Mouse (Mus musculus) hindbrain, embryonic 14.5 days (tissue): ENCODE results near the gene Gmeb2. TPM values are rescaled to one million over a fixed set of nuclear protein-coding genes. Genes with fewer than 3 reads are reported as not detected.
"Not testable (repeated sequence)": the region's sequence is repeated elsewhere in the genome, so short reads cannot be mapped to it uniquely, and the experiment has no call there.

Experiments used
- ATAC-seq: fragments of 200-750 bp; cut with Nextera tagmentation; 2 replicates; pipeline ENCODE4 v1.8.0; 2017; ENCODE audit warnings: moderate number of reproducible peaks, mild to moderate bottlenecking, moderate TSS enrichment, moderate library complexity; ENCODE audit not compliant: low FRiP score
- DNase-seq: peaks from one replicate; pipeline ENCODE4 v3.0.0-alpha.2; 2015; ENCODE audit warnings: low spot score
- H3K27ac ChIP-seq: fragments of 300-500 bp; sonication (generic); 2 replicates; pipeline ENCODE4 v1.5.1; 2014; ENCODE audit warnings: mild to moderate bottlenecking, moderate library complexity
- H3K27me3 ChIP-seq: fragments of 300-500 bp; sonication (generic); 2 replicates; pipeline ENCODE4 v1.6.1; 2014; ENCODE audit warnings: mild to moderate bottlenecking, low read length, mixed read lengths; ENCODE audit not compliant: control insufficient read depth, insufficient read depth
- H3K36me3 ChIP-seq: fragments of 300-500 bp; sonication (generic); replicated peaks from 2 replicates; pipeline ENCODE4 v1.6.1; 2014; ENCODE audit not compliant: control insufficient read depth, insufficient read depth
- H3K4me1 ChIP-seq: fragments of 300-500 bp; sonication (generic); replicated peaks from 2 replicates; pipeline ENCODE4 v1.6.1; 2014; ENCODE audit warnings: antibody characterized with exemption, low read length, mixed read lengths; ENCODE audit not compliant: control insufficient read depth, insufficient read depth
- H3K4me2 ChIP-seq: fragments of 300-500 bp; sonication (generic); replicated peaks from 2 replicates; pipeline ENCODE4 v1.6.1; 2014; ENCODE audit warnings: mild to moderate bottlenecking, moderate library complexity
- H3K4me3 ChIP-seq: fragments of 300-500 bp; sonication (generic); replicated peaks from 2 replicates; pipeline ENCODE4 v1.5.1; 2014; ENCODE audit warnings: mild to moderate bottlenecking, low read length
- H3K9ac ChIP-seq: fragments of 300-500 bp; sonication (generic); 2 replicates; pipeline ENCODE4 v1.6.1; 2014
- H3K9me3 ChIP-seq: fragments of 300-500 bp; sonication (generic); 2 replicates; pipeline ENCODE4 v1.6.1; 2016; ENCODE audit warnings: low read length; ENCODE audit not compliant: control insufficient read depth
- WGBS: fragments of 180-500 bp; shearing (Covaris S2); extraction: QIAGEN DNeasy Blood & Tissue Kit; methylation state at CpG from one replicate; pipeline ENCODE4 v1.1.7; 2014; 5-methylcytosine and 5-hydroxymethylcytosine counted together
- polyA plus RNA-seq: library from polyadenylated mRNA; unstranded; fragments of >200 nt; fragmentation: Nextera tagmentation; extraction: Ambion mirVana; gene quantifications from 2 replicates; pipeline ENCODE4 v1.2.1, GENCODE M21; 2014

Gene Gmeb2
- polyA plus RNA-seq, result 16.7 and 18.0 TPM in 2 replicates

DNA sequence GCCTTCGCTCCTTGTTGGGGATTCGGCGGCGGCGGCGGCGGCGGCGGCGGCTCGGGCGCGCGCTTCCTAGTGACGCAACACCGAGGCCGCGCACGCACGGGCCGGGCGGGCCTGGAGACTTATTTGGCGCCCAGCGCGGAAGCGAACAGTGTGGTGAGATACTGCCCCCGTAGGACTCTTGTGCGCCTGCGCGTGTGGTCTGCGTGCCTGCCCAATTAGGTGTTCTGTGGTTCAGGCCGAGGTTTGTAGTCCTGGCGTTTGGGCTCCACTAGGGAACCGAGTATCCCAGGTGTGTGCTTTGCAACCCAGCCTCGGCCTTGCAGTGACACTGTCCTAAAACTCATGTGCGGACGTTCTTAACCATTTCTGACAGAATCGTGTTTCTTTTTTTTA is at the start of gene Gmeb2:
Gmeb2 (minus strand) TSS at position 78 of the 393 bp plus-strand sequence.
- H3K4me2 ChIP-seq, result peak within 1 kb of the TSS; percentile 80
- not testable (repeated sequence) for H3K36me3 ChIP-seq, H3K27me3 ChIP-seq, H3K9me3 ChIP-seq
- peak within 1 kb of the TSS; percentile 71 for H3K4me3 ChIP-seq
- ATAC-seq, result peak; percentile 96
- H3K27ac ChIP-seq, result peak within 1 kb of the TSS; percentile 98
- H3K9ac ChIP-seq, result peak within 1 kb of the TSS; percentile 97
- DNase-seq, result peak; percentile 96
- WGBS, result under 1% methylated on average over 16 of the region's 38 CpGs
- H3K4me1 ChIP-seq, result peaks cover 20% of the 10 kb centered on the region

DNA sequence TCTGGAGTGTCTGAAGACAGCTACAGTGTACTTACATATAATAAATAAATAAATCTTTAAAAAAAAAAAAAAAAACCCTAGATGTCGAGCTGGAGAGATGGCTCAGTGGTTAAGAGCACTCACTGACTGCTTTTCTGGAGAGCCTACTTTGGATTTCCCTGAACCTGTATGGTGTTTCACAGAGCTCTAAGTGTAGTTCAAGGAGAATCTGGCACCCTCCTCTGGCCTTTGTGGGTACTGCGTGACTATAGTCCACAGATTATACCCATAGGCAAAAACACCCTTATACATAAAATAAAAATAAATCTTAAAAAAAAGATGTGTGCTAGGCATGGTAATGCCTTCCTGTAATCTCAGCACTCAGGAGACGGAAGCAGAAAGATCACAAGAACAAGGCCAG is 46.2 kb upstream of the Gmeb2 start:
- Histone ChIP-seq H3K27me3 (no peaks in the 10 kb centered on the region), H3K4me3 (no peak overlapping the region), H3K4me1 (no peaks in the 10 kb centered on the region), H3K9ac (no peak overlapping the region), H3K9me3 (no peaks in the 10 kb centered on the region), H3K4me2 (no peak overlapping the region), H3K27ac (no peak overlapping the region), H3K36me3 (peaks cover 86% of the 10 kb centered on the region)
- 58% methylated on average over 3 of the region's 3 CpGs for WGBS
- peak; percentile 77 for DNase-seq
- ATAC-seq, result no peak

- DNase-seq, result no peak
- H3K36me3 ChIP-seq, result peaks cover 82% of the 10 kb centered on the region
- H3K27me3 ChIP-seq, result no peaks in the 10 kb centered on the region
- no peak for ATAC-seq
- no peaks in the 10 kb centered on the region for H3K9me3 ChIP-seq
- no peak overlapping the region for H3K4me3 ChIP-seq
- no peak overlapping the region for H3K9ac ChIP-seq
- no peak overlapping the region for H3K27ac ChIP-seq
- no peak overlapping the region for H3K4me2 ChIP-seq
- H3K4me1 ChIP-seq, result no peaks in the 10 kb centered on the region
Measured at GRCm38 (mm10) chr2:181332542-181332941, 44.7 kb upstream of the Gmeb2 start.

- H3K9me3 ChIP-seq, result no peaks in the 10 kb centered on the region
- H3K4me1 ChIP-seq, result no peaks in the 10 kb centered on the region
- no peak overlapping the region for H3K4me3 ChIP-seq
- no peaks in the 10 kb centered on the region for H3K27me3 ChIP-seq
- H3K9ac ChIP-seq, result no peak overlapping the region
- 97% methylated on average over 2 of the region's 2 CpGs for WGBS
- H3K4me2 ChIP-seq, result no peak overlapping the region
- ATAC-seq, result no peak
- H3K36me3 ChIP-seq, result peaks cover 82% of the 10 kb centered on the region
- H3K27ac ChIP-seq, result no peak overlapping the region
- no peak for DNase-seq
Measured at GRCm38 (mm10) chr2:181326098-181326497, 38.3 kb upstream of the Gmeb2 start.

- Histone ChIP-seq H3K27ac (no peak overlapping the region), H3K4me1 (peaks cover 9% of the 10 kb centered on the region), H3K4me2 (no peak overlapping the region), H3K36me3 (peaks cover 50% of the 10 kb centered on the region), H3K9ac (no peak overlapping the region), H3K27me3 (no peaks in the 10 kb centered on the region), H3K9me3 (no peaks in the 10 kb centered on the region), H3K4me3 (no peak overlapping the region)
- 71% methylated on average over 5 of the region's 5 CpGs for WGBS
- ATAC-seq (no peak), DNase-seq (no peak)
Measured at GRCm38 (mm10) chr2:181322136-181322535, 34.3 kb upstream of the Gmeb2 start.

GRCm38 (mm10) chr2:181320103-181320499 is 32.3 kb upstream of the Gmeb2 start:
- Histone ChIP-seq H3K36me3 (peaks cover 29% of the 10 kb centered on the region), H3K9me3 (no peaks in the 10 kb centered on the region), H3K27me3 (no peaks in the 10 kb centered on the region; the same call in 1 of the 2 replicates), H3K4me2 (peak overlapping the region; percentile 65), H3K27ac (no peak overlapping the region; the same call in 1 of the 2 replicates), H3K9ac (peak overlapping the region; percentile 55), H3K4me3 (peak overlapping the region; percentile 51), H3K4me1 (peaks cover 9% of the 10 kb centered on the region)
- 11% methylated on average over 7 of the region's 7 CpGs for WGBS
- ATAC-seq (no peak), DNase-seq (no peak)

- Histone ChIP-seq H3K4me1 (peaks cover 9% of the 10 kb centered on the region), H3K27me3 (no peaks in the 10 kb centered on the region; the same call in 1 of the 2 replicates), H3K9me3 (no peaks in the 10 kb centered on the region), H3K4me2 (peak within 1 kb of the TSS; percentile 65), H3K36me3 (peaks cover 24% of the 10 kb centered on the region), H3K4me3 (peak within 1 kb of the TSS; percentile 51), H3K27ac (peak within 1 kb of the TSS; percentile 78), H3K9ac (peak within 1 kb of the TSS; percentile 55)
- 6% methylated on average over 40 of the region's 40 CpGs for WGBS
- peak; percentile 90 for DNase-seq
- ATAC-seq, result peak; percentile 93
Measured at GRCm38 (mm10) chr2:181319248-181320102, 31.6 kb upstream of the Gmeb2 start, which contains the start of gene Rtel1. Rtel1 (plus strand) TSS chr2:181319739.

GRCm38 (mm10) chr2:181314080-181314810 is 26.4 kb upstream of the Gmeb2 start, which contains the start of gene Stmn3:
Stmn3 (minus strand) TSS chr2:181314500.
- WGBS, result 3% methylated on average over 20 of the region's 23 CpGs
- ATAC-seq (peak; percentile 89), DNase-seq (peak; percentile 76)
- H3K36me3 ChIP-seq, result no peaks in the 10 kb centered on the region; the same call in 1 of the 2 replicates
- H3K27ac ChIP-seq, result peak within 1 kb of the TSS; percentile 93
- peak within 1 kb of the TSS; percentile 91 for H3K4me2 ChIP-seq
- no peaks in the 10 kb centered on the region for H3K9me3 ChIP-seq
- H3K4me3 ChIP-seq, result peak within 1 kb of the TSS; percentile 74
- H3K4me1 ChIP-seq, result peaks cover 22% of the 10 kb centered on the region
- no peaks in the 10 kb centered on the region; the same call in 1 of the 2 replicates for H3K27me3 ChIP-seq
- peak within 1 kb of the TSS; percentile 89 for H3K9ac ChIP-seq
